In the genomic region with DNA sequence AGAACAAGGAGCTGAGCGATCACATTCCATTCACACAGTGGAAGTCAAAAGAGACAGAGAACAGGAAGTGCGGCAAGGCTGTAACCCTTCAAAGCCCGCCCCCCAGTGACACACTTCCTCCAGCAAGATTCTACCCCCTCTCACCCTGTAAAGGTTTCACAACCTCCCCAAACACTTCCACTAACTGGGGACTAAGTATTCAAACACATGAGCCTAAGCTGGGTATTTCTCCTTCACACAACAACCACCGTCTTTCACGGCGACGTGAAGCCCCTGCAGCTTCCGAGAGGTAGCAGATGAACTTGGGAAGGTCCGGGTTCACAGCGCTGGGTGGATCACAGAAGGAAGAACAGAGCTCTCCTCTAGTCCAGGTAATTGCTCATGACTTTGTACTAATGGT, we compare ENCODE assay signal across 30 mouse cellular contexts. TPM values are rescaled to one million over a fixed set of nuclear protein-coding genes. Genes with fewer than 3 reads are reported as not detected.
"Had no signal": no experiment of that assay in that cellular context is flagged by ENCODE, and none has a peak within 500 bp of the region (broad histone marks: within the 10 kb centered on the region; RNA-seq: fewer than 3 reads in every experiment).

No protein-coding gene starts in this region.

- H3K4me3 ChIP-seq: gastrocnemius, adult 2 months; heart, adult 2 months; heart, embryonic 10.5 days; heart, embryonic 12.5 days; hindbrain, embryonic 10.5 days; hindbrain, embryonic 12.5 days; intestine, embryonic 15.5 days; layer of hippocampus, adult 2 months; limb, embryonic 13.5 days; limb, embryonic 15.5 days; liver, embryonic 12.5 days had no signal

- H3K36me3 ChIP-seq: heart, embryonic 10.5 days; heart, embryonic 12.5 days; hindbrain, embryonic 10.5 days; hindbrain, embryonic 12.5 days; intestine, embryonic 15.5 days; limb, embryonic 13.5 days; limb, embryonic 15.5 days; liver, embryonic 12.5 days had no signal

- H3K4me1 ChIP-seq: heart, embryonic 10.5 days; heart, embryonic 12.5 days; hindbrain, embryonic 10.5 days; hindbrain, embryonic 12.5 days; intestine, embryonic 15.5 days; limb, embryonic 13.5 days; limb, embryonic 15.5 days; liver, embryonic 12.5 days had no signal

- DNase-seq: gastrocnemius, adult 2 months; gastrocnemius, postnatal 10 days; gastrocnemius, postnatal 25 days; heart, adult 2 months; heart, postnatal 10 days; heart, postnatal 4 days; kidney, adult 18-20 months; kidney, adult 8-10 months; kidney, postnatal 14 days; kidney, postnatal 36 days; layer of hippocampus, postnatal 36 days; left cerebral cortex, postnatal 4 days had no signal

- H3K27ac ChIP-seq: gastrocnemius, adult 2 months; heart, adult 2 months; heart, embryonic 10.5 days; hindbrain, embryonic 10.5 days; hindbrain, embryonic 12.5 days; hindbrain, embryonic 14.5 days; intestine, embryonic 15.5 days; kidney, postnatal 0 days; layer of hippocampus, adult 2 months; limb, embryonic 13.5 days; limb, embryonic 15.5 days; liver, embryonic 12.5 days; liver, embryonic 14.5 days had no signal

- H3K27me3 ChIP-seq: heart, embryonic 12.5 days; hindbrain, embryonic 12.5 days; intestine, embryonic 15.5 days; limb, embryonic 13.5 days; limb, embryonic 15.5 days; liver, embryonic 12.5 days had no signal

- H3K9me3 ChIP-seq: heart, embryonic 10.5 days; heart, embryonic 12.5 days; hindbrain, embryonic 10.5 days; hindbrain, embryonic 12.5 days; intestine, embryonic 15.5 days; limb, embryonic 13.5 days; limb, embryonic 15.5 days; liver, embryonic 12.5 days had no signal

RNA-seq across cellular contexts. Expression of gene Npy4r, which starts 9.4 kb away (rescaled TPM):
- polyA plus RNA-seq: hindbrain, embryonic 10.5 days; inflammation-experienced regulatory T-cells, adult 6 months; limb, embryonic 11.5 days; limb, embryonic 13.5 days; limb, embryonic 15.5 days; liver, adult 2 months; liver, embryonic 12.5 days had no signal

RNA-seq across cellular contexts. Expression of gene A630023A22Rik, which starts 40.4 kb away (rescaled TPM):
- polyA plus RNA-seq: heart, adult 2 months; heart, embryonic 10.5 days; heart, embryonic 12.5 days; heart, embryonic 14.5 days; hindbrain, embryonic 10.5 days; hindbrain, embryonic 12.5 days; hindbrain, embryonic 14.5 days; inflammation-experienced regulatory T-cells, adult 6 months; kidney, embryonic 14.5 days; kidney, postnatal 0 days; large intestine, adult 2 months; limb, embryonic 11.5 days; liver, adult 2 months; liver, embryonic 12.5 days; liver, embryonic 14.5 days had no signal

RNA-seq across cellular contexts. Expression of gene Anxa8, which starts 57.1 kb away (rescaled TPM):
- polyA plus RNA-seq: inflammation-experienced regulatory T-cells, adult 6 months; liver, adult 2 months; liver, embryonic 12.5 days had no signal
